Mouse (Mus musculus) small intestine, adult 2 months (tissue): ENCODE measurements at regions not wholly inside any gene's neighbourhood (a gene's known extent, or its start where the extent isn't known, plus 50 kb on each side); places are given as distances from the start of the nearest gene placed in this dataset.

Experiments used
- CTCF ChIP-seq: fragments of 200-500 bp; IDR thresholded peaks from 2 replicates; pipeline ENCODE4 v1.5.1; 2012; ENCODE audit warnings: low read depth, mild to moderate bottlenecking, control low read depth, inconsistent platforms, low read length, moderate library complexity, mixed read lengths; ENCODE audit not compliant: insufficient replicate concordance, insufficient read length; ENCODE audit errors: extremely low read depth
- POLR2A ChIP-seq: fragments of 200-500 bp; IDR thresholded peaks from 2 replicates; pipeline ENCODE4 v1.6.1; 2012; ENCODE audit warnings: low read depth, mild to moderate bottlenecking, control low read depth, inconsistent platforms, low read length, moderate library complexity

- TF ChIP-seq CTCF = no peak
- no peak for TF ChIP-seq POLR2A
Observed at GRCm38 (mm10) chr1:185749251-185749650, 294.6 kb downstream of the Slc30a10 start.
